Mouse (Mus musculus) liver, embryonic 13.5 days (tissue): ENCODE results near the gene Has1. TPM values are rescaled to one million over a fixed set of nuclear protein-coding genes. Genes with fewer than 3 reads are reported as not detected.

ENCODE experiments used
- ATAC-seq: fragments of 200-750 bp; cut with Nextera tagmentation; 2 replicates; pipeline ENCODE4 v1.8.0; 2017; ENCODE audit warnings: low read depth, mild to moderate bottlenecking, moderate number of reproducible peaks, moderate library complexity
- DNase-seq: peaks from one replicate; pipeline ENCODE4 v3.0.0; 2022
- H3K27ac ChIP-seq: fragments of 300-500 bp; sonication (generic); 2 replicates; pipeline ENCODE4 v1.5.1; 2015; ENCODE audit warnings: moderate library complexity, mild to moderate bottlenecking, inconsistent platforms
- H3K27me3 ChIP-seq: fragments of 300-500 bp; sonication (generic); 2 replicates; pipeline ENCODE4 v1.6.1; 2015; ENCODE audit warnings: mild to moderate bottlenecking, inconsistent platforms
- H3K36me3 ChIP-seq: fragments of 300-500 bp; sonication (generic); 2 replicates; pipeline ENCODE4 v1.6.1; 2015; ENCODE audit warnings: mild to moderate bottlenecking, inconsistent platforms
- H3K4me1 ChIP-seq: fragments of 300-500 bp; sonication (generic); replicated peaks from 2 replicates; pipeline ENCODE4 v1.6.1; 2015; ENCODE audit warnings: inconsistent platforms
- H3K4me2 ChIP-seq: fragments of 300-500 bp; sonication (generic); 2 replicates; pipeline ENCODE4 v1.6.1; 2015; ENCODE audit warnings: inconsistent platforms, mild to moderate bottlenecking, moderate library complexity
- H3K4me3 ChIP-seq: fragments of 300-500 bp; sonication (generic); replicated peaks from 2 replicates; pipeline ENCODE4 v1.5.1; 2015; ENCODE audit warnings: mild to moderate bottlenecking, inconsistent platforms
- H3K9ac ChIP-seq: fragments of 300-500 bp; sonication (generic); 2 replicates; pipeline ENCODE4 v1.6.1; 2015; ENCODE audit warnings: mild to moderate bottlenecking, inconsistent platforms
- H3K9me3 ChIP-seq: fragments of 300-500 bp; sonication (generic); replicated peaks from 2 replicates; pipeline ENCODE4 v1.6.1; 2016; ENCODE audit warnings: inconsistent platforms
- WGBS: fragments of 180-500 bp; shearing (Covaris S2); methylation state at CpG from one replicate; pipeline ENCODE4 v1.1.7; 2015; ENCODE audit not compliant: insufficient replicate concordance; 5-methylcytosine and 5-hydroxymethylcytosine counted together
- polyA plus RNA-seq: library from polyadenylated mRNA; unstranded; fragments of >200 nt; fragmentation: Nextera tagmentation; extraction: Ambion mirVana; gene quantifications from 2 replicates; pipeline ENCODE4 v1.2.1, GENCODE M21; 2015

Has1 gene
- polyA plus RNA-seq, result 0.05 TPM in 2 replicates

DNA sequence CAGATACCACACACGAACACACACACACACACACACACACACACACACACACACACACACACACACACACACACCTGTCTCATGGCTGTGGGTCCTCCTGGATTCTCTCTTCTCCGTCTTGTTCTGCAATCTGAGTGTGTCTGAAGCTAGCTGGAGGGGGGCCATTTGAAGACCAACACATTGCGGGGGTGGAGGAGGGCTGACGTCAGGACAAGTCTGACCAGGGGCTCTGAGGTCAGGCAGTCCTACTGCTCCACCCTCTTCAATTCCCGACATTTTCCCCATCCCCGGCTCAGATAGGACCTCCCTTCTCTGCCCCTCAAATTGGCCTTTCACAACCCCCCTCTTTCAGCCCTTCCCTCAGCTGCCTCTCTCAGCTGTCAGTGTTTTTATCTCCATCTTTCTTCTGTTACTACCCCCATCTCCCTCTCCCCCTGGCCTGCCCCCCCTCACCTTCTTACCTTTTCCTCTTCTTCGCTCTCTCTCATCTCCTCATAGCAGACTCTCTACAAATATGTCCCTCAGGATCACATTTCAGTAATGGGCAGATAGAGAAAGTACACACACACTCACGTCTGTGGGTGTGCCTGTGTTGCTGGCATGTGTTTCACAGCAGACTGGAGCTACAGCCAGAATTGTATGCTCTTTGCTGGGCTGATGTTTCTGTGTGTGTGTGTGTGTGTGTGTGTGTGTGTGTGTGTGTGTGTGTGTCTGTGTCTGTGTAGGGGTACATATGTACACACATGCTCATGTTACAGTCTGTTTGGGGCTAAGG lies at the start of gene Has1:
Gene Has1 (minus strand): TSS at position 142 of the 775 bp plus-strand sequence.
- H3K36me3 ChIP-seq, result no peaks in the 10 kb centered on the region
- ATAC-seq (no peak), DNase-seq (no peak)
- no peak within 1 kb of the TSS for H3K4me3 ChIP-seq
- no peaks in the 10 kb centered on the region for H3K4me1 ChIP-seq
- no peak within 1 kb of the TSS for H3K27ac ChIP-seq
- no peak within 1 kb of the TSS for H3K9ac ChIP-seq
- H3K4me2 ChIP-seq, result no peak within 1 kb of the TSS
- H3K9me3 ChIP-seq, result no peaks in the 10 kb centered on the region
- H3K27me3 ChIP-seq, result peaks cover 13% of the 10 kb centered on the region
- 49% methylated on average over 6 of the region's 8 CpGs for WGBS

DNA sequence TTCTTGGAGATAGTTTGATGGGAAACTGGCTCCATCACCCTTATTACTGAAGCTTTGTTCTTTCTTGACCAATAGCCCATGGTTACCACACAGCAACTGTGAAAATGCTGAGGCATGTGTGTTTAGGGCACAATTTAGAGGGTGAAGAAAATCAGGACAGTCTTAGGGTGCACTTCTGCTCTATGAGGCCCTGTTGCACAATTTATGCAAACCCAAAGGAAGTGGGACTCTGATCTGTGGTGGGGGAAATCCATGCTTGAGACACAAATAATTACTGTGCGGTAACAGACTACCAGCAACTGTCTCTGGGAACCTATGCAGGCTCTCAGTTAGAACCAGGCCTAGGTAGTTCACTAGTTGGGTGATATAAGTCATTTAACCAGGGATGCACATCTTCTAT lies 45.8 kb upstream of the Has1 start:
- ATAC-seq, result peak; percentile 48; the same call in 1 of the 2 replicates
- no peaks in the 10 kb centered on the region for H3K36me3 ChIP-seq
- whole genome bisulfite sequencing, result 45% methylated on average over 1 of the region's 1 CpGs

DNA sequence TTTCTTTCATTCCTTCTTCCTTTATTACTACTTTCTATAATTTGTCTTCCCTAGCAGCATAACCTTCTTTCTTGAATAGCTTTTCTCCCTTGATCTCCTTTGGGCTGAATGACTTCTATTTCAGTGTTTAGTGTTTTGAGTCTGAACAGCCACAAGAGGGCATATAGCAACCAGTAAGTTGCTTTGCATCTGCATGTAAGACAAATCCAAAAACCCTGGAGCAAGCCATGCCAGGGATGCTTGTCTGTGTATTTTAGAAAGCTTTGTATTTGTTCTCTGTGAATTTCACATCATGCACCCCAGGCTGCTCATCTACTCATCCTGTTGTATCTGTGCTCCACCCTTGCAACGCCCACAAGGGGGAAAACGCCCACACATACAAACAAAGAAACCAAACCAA lies 44.3 kb upstream of the Has1 start:
- Histone ChIP-seq H3K9ac (no peak overlapping the region), H3K4me1 (no peaks in the 10 kb centered on the region), H3K27ac (no peak overlapping the region), H3K9me3 (no peaks in the 10 kb centered on the region), H3K4me3 (no peak overlapping the region), H3K4me2 (no peak overlapping the region), H3K36me3 (no peaks in the 10 kb centered on the region), H3K27me3 (no peaks in the 10 kb centered on the region)
- WGBS, result 62% methylated on average over 2 of the region's 2 CpGs
- no peak for ATAC-seq
- no peak for DNase-seq

More for the DNA sequence above, 45.8 kb upstream of the Has1 start:
- no peaks in the 10 kb centered on the region for H3K4me1 ChIP-seq
- H3K27ac ChIP-seq, result no peak overlapping the region
- H3K27me3 ChIP-seq, result no peaks in the 10 kb centered on the region
- no peak overlapping the region for H3K9ac ChIP-seq
- H3K4me2 ChIP-seq, result no peak overlapping the region
- DNase-seq, result no peak
- H3K4me3 ChIP-seq, result no peak overlapping the region
- H3K9me3 ChIP-seq, result no peaks in the 10 kb centered on the region

DNA sequence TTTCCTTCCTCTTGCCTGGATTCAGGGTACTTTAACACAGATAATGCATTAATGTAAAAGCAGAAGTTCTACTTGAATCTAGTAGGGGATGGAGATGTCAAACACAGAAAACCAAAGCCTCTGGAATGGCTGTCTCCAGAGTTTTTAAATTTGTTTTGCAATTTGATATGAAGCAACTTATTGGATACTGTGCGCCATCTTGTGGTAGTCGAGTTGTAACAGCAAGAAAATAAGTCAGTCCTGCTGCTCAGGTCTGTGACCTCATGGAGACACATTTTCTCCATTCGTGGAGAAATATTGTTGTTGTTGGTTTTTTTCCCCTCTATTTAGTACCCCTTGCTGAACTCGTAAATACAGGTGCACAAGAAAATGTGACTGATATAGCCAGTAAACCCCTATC lies 41.0 kb upstream of the Has1 start:
- H3K9me3 ChIP-seq, result no peaks in the 10 kb centered on the region
- H3K4me3 ChIP-seq, result no peak overlapping the region
- H3K36me3 ChIP-seq, result no peaks in the 10 kb centered on the region
- DNase-seq (no peak), ATAC-seq (no peak)
- H3K9ac ChIP-seq, result no peak overlapping the region
- H3K4me1 ChIP-seq, result no peaks in the 10 kb centered on the region
- H3K4me2 ChIP-seq, result no peak overlapping the region
- H3K27me3 ChIP-seq, result no peaks in the 10 kb centered on the region
- WGBS, result under 1% methylated on average over 4 of the region's 4 CpGs
- H3K27ac ChIP-seq, result no peak overlapping the region

DNA sequence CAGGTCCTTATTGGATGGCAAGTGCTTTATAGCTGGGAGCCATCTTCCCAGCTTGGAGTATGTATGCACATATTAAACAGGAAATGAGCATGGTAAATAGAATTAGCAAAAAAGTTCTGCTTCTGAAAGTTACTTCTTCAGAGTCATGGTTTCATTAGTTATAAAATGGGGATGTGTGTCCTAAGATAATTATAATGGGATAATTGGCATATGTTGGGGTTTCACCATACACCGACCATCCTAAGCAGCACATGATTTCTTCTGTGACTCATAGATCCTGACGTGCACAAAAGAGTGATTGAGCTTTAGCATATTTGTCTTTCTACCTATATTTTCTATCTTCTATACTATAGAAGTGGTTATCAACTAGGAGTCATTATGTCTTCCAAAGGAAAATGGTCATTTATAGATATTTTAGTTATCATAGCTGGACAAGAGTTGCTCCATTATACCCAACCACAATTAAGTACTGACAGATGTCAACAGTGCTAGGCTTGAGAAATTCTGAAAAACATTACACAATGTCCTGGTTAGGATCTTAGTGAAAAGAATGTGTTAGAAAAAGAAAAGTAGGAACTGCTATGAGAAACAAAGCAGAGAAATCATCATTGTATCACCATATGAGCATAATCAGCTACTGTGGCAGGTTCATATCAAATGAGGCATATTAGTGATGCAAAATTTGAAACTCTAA lies 34.9 kb upstream of the Has1 start:
- no peak overlapping the region for H3K9ac ChIP-seq
- H3K9me3 ChIP-seq, result no peaks in the 10 kb centered on the region
- 56% methylated on average over 2 of the region's 2 CpGs for WGBS
- no peaks in the 10 kb centered on the region for H3K4me1 ChIP-seq
- no peak for DNase-seq
- no peak overlapping the region for H3K27ac ChIP-seq
- no peaks in the 10 kb centered on the region for H3K27me3 ChIP-seq
- H3K36me3 ChIP-seq, result no peaks in the 10 kb centered on the region
- no peak for ATAC-seq
- H3K4me3 ChIP-seq, result no peak overlapping the region
- H3K4me2 ChIP-seq, result no peak overlapping the region

DNA sequence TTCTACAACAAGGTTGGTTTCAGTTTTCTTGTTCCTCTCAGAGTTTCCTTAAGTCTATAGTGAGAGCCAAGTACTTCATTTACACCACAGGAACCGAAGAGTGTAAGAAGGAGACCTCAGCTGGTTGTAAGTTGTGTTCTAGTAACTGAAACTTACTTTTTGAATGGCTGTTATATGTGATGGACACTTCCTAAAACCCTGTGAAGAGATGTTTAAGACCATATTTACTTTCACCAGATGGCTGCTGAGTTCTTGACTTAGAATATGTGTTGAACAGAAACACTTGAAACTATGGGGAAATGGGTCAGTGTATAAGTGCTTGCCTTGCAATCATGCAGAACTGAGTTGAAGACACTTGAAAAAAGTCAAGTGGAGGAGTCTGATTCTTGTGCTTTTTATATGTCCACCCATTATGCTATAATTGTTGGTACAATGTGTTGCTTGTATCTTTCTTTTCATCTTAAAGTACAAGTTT lies 32.8 kb upstream of the Has1 start, which contains the start of the genes Fpr2 and Fpr3:
Gene Fpr2 (plus strand): TSS at position 51 of the 475 bp plus-strand sequence.
Gene Fpr3 (plus strand): TSS at position 79 of the 475 bp plus-strand sequence.
- no peaks in the 10 kb centered on the region for H3K4me1 ChIP-seq
- 22% methylated on average over 1 of the region's 1 CpGs for WGBS
- H3K9ac ChIP-seq, result no peak within 1 kb of the TSS
- H3K36me3 ChIP-seq, result no peaks in the 10 kb centered on the region
- H3K4me2 ChIP-seq, result no peak within 1 kb of the TSS
- ATAC-seq (no peak), DNase-seq (no peak)
- no peak within 1 kb of the TSS for H3K4me3 ChIP-seq
- H3K27me3 ChIP-seq, result no peaks in the 10 kb centered on the region
- no peak within 1 kb of the TSS for H3K27ac ChIP-seq
- no peaks in the 10 kb centered on the region for H3K9me3 ChIP-seq

DNA sequence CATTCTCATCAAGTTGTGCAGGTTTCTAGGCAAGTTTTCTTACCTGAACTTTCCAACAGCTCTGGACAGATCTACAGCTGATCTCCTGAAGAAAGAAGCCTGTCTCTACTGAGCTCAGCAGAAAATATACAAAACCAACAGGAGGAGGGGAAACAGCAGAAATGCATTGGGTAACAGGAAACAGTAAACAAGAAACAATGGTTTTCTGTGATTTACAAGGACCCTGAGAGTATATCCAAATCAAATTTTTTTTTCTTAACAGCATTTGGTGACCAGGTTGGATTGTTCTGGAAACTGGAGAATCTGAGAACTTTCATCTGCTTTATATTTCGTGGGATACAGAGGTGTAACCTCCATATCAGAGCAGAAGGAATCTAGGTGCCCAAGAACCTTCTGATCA lies 28.8 kb upstream of the Has1 start, which contains the start of gene Fpr1:
Gene Fpr1 (minus strand): TSS at position 101 of the 400 bp plus-strand sequence.
- no peak within 1 kb of the TSS for H3K4me2 ChIP-seq
- no peak for ATAC-seq
- H3K36me3 ChIP-seq, result no peaks in the 10 kb centered on the region

DNA sequence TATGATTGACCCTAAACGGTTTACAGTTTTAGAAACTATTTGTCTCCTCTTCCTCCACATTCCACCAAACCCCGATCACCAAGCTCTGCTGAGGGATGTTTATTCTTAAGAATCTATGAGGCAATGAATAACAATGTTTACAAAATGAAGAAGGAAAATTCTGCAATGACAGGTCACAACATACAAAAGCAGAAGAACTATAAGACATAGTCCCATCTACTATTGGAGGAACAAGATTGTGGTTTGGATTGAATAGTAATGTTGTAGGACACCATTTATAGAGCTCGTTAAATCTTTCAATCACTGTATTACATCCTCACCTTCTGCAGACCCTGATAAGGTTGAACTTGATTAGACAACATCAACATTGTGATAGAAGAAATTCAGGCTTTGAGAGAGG lies 27.7 kb upstream of the Has1 start:
- no peak for ATAC-seq

More for the DNA sequence above, 28.8 kb upstream of the Has1 start, which contains the start of gene Fpr1:
- 45% methylated on average over 1 of the region's 1 CpGs for WGBS
- no peak within 1 kb of the TSS for H3K27ac ChIP-seq
- no peaks in the 10 kb centered on the region for H3K4me1 ChIP-seq
- DNase-seq, result no peak
- no peaks in the 10 kb centered on the region for H3K27me3 ChIP-seq
- H3K9me3 ChIP-seq, result no peaks in the 10 kb centered on the region
- no peak within 1 kb of the TSS for H3K9ac ChIP-seq
- no peak within 1 kb of the TSS for H3K4me3 ChIP-seq

DNA sequence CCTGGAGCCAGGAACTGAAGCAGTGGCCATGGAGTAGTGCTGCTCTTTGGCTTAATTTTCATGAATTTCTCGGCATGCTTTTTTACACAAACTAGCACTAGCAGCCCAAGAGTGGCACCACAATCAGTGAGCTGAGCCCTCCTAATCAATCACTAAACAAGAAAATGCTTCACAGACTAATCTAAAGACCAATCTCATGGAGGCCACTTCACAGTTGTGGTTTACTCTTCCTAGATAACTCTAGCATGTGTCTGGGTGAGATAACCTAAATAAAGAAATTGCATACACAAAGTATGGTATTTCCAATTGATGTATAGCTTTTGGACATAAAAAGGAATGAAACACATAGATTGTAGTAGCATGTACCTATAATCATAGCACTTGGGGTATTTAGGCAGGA lies 24.3 kb upstream of the Has1 start:
- 37% methylated on average over 1 of the region's 1 CpGs for WGBS
- H3K36me3 ChIP-seq, result no peaks in the 10 kb centered on the region
- no peaks in the 10 kb centered on the region for H3K9me3 ChIP-seq
- no peak overlapping the region for H3K27ac ChIP-seq
- no peak overlapping the region for H3K4me2 ChIP-seq
- H3K4me1 ChIP-seq, result no peaks in the 10 kb centered on the region
- DNase-seq, result no peak
- no peak for ATAC-seq
- H3K4me3 ChIP-seq, result no peak overlapping the region
- no peak overlapping the region for H3K9ac ChIP-seq
- H3K27me3 ChIP-seq, result no peaks in the 10 kb centered on the region

More for the DNA sequence above, 27.7 kb upstream of the Has1 start:
- Histone ChIP-seq H3K9me3 (no peaks in the 10 kb centered on the region), H3K27ac (no peak overlapping the region), H3K4me1 (no peaks in the 10 kb centered on the region), H3K4me2 (no peak overlapping the region), H3K27me3 (no peaks in the 10 kb centered on the region), H3K9ac (no peak overlapping the region), H3K4me3 (no peak overlapping the region), H3K36me3 (no peaks in the 10 kb centered on the region)
- DNase-seq, result no peak
- 53% methylated on average over 3 of the region's 3 CpGs for WGBS

GRCm38 (mm10) chr17:17871697-17872096 lies 16.7 kb upstream of the Has1 start:
- no peak overlapping the region for H3K4me2 ChIP-seq
- ATAC-seq (no peak), DNase-seq (no peak)
- H3K27me3 ChIP-seq, result no peaks in the 10 kb centered on the region
- WGBS, result 32% methylated on average over 2 of the region's 2 CpGs
- H3K27ac ChIP-seq, result no peak overlapping the region
- H3K36me3 ChIP-seq, result no peaks in the 10 kb centered on the region
- no peak overlapping the region for H3K4me3 ChIP-seq
- H3K9me3 ChIP-seq, result no peaks in the 10 kb centered on the region
- no peaks in the 10 kb centered on the region for H3K4me1 ChIP-seq
- no peak overlapping the region for H3K9ac ChIP-seq

GRCm38 (mm10) chr17:17870892-17871550 lies 16.0 kb upstream of the Has1 start:
- Histone ChIP-seq H3K27me3 (no peaks in the 10 kb centered on the region), H3K9me3 (no peaks in the 10 kb centered on the region), H3K4me3 (no peak overlapping the region), H3K4me2 (no peak overlapping the region), H3K27ac (no peak overlapping the region), H3K9ac (no peak overlapping the region), H3K36me3 (no peaks in the 10 kb centered on the region), H3K4me1 (no peaks in the 10 kb centered on the region)
- no peak for DNase-seq
- ATAC-seq, result no peak
- 44% methylated on average over 2 of the region's 2 CpGs for WGBS
